Mouse (Mus musculus) G1E (cell line): ENCODE data around the gene Ccdc124.

Experiments used
- CTCF ChIP-seq: IDR thresholded peaks from 2 replicates; pipeline ENCODE4 v1.5.1; 2012; ENCODE audit warnings: low read depth, low read length, inconsistent platforms, mixed read lengths
- GATA1 ChIP-seq: IDR thresholded peaks from 2 replicates; pipeline ENCODE4 v1.6.1; 2012; ENCODE audit warnings: borderline replicate concordance, low read length, inconsistent platforms, mixed read lengths
- GATA2 ChIP-seq: IDR thresholded peaks from 2 replicates; pipeline ENCODE4 v1.6.1; 2012; ENCODE audit warnings: low read depth, low read length, inconsistent platforms, borderline replicate concordance
- POLR2AphosphoS5 ChIP-seq: IDR thresholded peaks from 2 replicates; pipeline ENCODE4 v1.6.1; 2012; ENCODE audit warnings: low read depth, low read length, inconsistent platforms; ENCODE audit not compliant: insufficient replicate concordance
- TAL1 ChIP-seq: conservative IDR thresholded peaks from 2 replicates; pipeline ENCODE4 v1.6.1; 2012; ENCODE audit warnings: low read depth, low read length, inconsistent platforms, mixed read lengths

DNA sequence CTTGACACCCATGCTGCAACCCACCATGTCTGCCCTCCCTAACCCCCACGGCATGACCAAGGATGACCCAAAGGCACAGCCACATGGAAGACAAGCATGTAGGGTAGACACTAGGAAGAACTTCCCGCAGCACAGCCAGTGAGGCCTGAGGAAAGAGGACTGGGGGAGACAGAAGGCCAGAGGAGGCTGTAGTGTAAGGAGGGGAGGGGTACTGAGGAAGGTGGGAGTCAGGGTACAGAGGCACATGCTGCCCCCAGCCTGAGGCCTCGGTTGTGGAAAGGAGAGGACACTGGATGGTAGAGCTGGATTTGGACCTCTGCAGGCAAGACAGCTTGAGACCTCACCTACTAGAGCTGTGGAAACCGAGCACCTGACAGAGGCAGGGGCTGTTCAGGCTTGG, 22.8 kb downstream of the Ccdc124 start:
- TF ChIP-seq CTCF, result no peak
- no peak for TF ChIP-seq GATA2
- no peak for TF ChIP-seq TAL1
- TF ChIP-seq GATA1, result no peak
- TF ChIP-seq POLR2AphosphoS5, result no peak
